Mouse (Mus musculus) hindbrain, embryonic 10.5 days (tissue): ENCODE measurements at regions not wholly inside any gene's neighbourhood (a gene's known extent, or its start where the extent isn't known, plus 50 kb on each side); places are given as distances from the start of the nearest gene placed in this dataset.

ENCODE experiments used
- DNase-seq: peaks from one replicate; pipeline ENCODE4 v3.0.0-alpha.2; 2017; ENCODE audit warnings: low spot score
- H3K27ac ChIP-seq: fragments of 300-500 bp; sonication (generic); 2 replicates; pipeline ENCODE4 v1.5.1; 2016; ENCODE audit warnings: mild to moderate bottlenecking, moderate library complexity
- H3K27me3 ChIP-seq: fragments of 300-500 bp; sonication (generic); 2 replicates; pipeline ENCODE4 v1.6.1; 2016; ENCODE audit warnings: mild to moderate bottlenecking; ENCODE audit not compliant: poor library complexity, insufficient read depth, severe bottlenecking
- H3K36me3 ChIP-seq: fragments of 300-500 bp; sonication (generic); 2 replicates; pipeline ENCODE4 v1.6.1; 2016; ENCODE audit warnings: mild to moderate bottlenecking, moderate library complexity
- H3K4me1 ChIP-seq: fragments of 300-500 bp; sonication (generic); replicated peaks from 2 replicates; pipeline ENCODE4 v1.6.1; 2016; ENCODE audit warnings: mild to moderate bottlenecking
- H3K4me3 ChIP-seq: fragments of 300-500 bp; sonication (generic); 2 replicates; pipeline ENCODE4 v1.5.1; 2016; ENCODE audit warnings: mild to moderate bottlenecking, moderate library complexity
- H3K9me3 ChIP-seq: fragments of 300-500 bp; sonication (generic); 2 replicates; pipeline ENCODE4 v1.6.1; 2016; ENCODE audit warnings: mild to moderate bottlenecking, moderate library complexity
- WGBS: fragments of 180-500 bp; shearing (Covaris S2); methylation state at CpG from one replicate; pipeline ENCODE4 v1.1.7; 2016; 5-methylcytosine and 5-hydroxymethylcytosine counted together

DNA sequence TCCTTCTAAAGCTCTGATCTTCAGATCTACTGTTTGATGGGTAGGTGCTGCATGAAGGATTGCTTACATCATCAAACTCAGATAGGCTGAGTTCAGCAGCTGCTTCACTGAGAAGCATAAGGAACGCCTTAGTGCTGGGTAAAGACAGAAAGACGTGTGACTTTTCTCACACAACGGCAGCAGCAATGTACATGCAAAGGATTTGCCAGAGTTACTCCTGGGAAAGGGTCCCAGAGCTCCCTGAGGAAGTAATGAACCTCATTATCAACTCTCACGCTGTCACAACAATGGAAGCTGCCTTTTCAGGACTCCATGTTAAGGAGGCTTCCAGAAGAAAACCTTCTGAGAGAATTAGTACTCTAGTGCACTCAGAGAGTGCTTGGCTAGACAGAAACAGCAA lies 97.4 kb upstream of the Magi3 start:
- no peak overlapping the region for H3K4me3 ChIP-seq
- no peak for DNase-seq
- no peak overlapping the region for H3K27ac ChIP-seq
- H3K27me3 ChIP-seq, result no peaks in the 10 kb centered on the region
- H3K4me1 ChIP-seq, result peaks cover 11% of the 10 kb centered on the region
- no peaks in the 10 kb centered on the region for H3K9me3 ChIP-seq
- WGBS, result 90% methylated on average over 4 of the region's 4 CpGs
- H3K36me3 ChIP-seq, result no peaks in the 10 kb centered on the region

DNA sequence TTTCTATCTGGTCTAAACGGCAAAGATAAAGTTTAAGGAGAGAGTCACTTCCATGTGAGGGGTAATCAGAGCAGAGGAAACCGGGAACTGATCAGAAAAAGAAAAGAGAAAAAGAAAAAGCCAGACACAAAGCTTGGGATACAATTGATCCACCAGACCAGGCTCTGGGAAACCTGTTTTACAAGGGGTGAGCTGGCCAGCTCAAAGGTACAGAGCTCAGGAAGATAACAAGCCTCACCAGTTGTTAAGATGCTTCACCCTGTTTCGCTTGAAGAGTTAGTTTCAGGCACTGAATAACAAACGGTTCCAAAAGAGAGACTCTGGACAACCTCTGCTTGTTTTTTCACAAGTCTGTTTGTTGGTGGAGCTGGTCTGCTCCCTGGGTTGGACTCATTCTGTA lies 92.9 kb upstream of the Magi3 start:
- no peaks in the 10 kb centered on the region for H3K9me3 ChIP-seq
- WGBS, result 81% methylated on average over 4 of the region's 4 CpGs
- H3K27me3 ChIP-seq, result no peaks in the 10 kb centered on the region
- H3K36me3 ChIP-seq, result no peaks in the 10 kb centered on the region
- no peak for DNase-seq
- H3K4me3 ChIP-seq, result no peak overlapping the region
- H3K27ac ChIP-seq, result no peak overlapping the region
- H3K4me1 ChIP-seq, result peaks cover 19% of the 10 kb centered on the region

DNA sequence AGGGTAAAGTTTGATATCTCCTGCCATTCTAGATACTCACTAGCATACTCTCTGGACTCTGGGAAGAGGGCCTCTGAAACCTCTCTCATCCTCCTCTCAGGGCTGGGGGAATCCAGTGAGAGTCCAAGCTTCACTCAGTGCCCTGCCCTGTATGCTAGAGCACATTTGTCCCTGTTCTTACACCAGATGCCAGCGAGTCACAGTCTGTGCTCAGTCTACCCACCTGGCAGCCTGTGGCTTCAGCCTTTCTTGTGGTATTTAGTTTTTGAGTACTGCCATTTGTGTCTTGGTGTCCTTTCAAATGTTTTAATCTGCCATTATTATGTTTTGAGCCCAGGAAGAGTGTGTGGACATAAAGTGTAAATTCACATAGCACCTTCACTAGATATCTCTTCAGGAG lies 86.8 kb upstream of the Magi3 start:
- no peak for DNase-seq

GRCm38 (mm10) chr3:104305904-104306563 lies 85.9 kb upstream of the Magi3 start:
- Histone ChIP-seq H3K9me3 (no peaks in the 10 kb centered on the region), H3K36me3 (no peaks in the 10 kb centered on the region), H3K27ac (0 out of 2 replicates have a peak overlapping the region, but pooled peaks have one; percentile 23), H3K4me1 (peaks cover 20% of the 10 kb centered on the region), H3K27me3 (no peaks in the 10 kb centered on the region), H3K4me3 (no peak overlapping the region)
- no peak for DNase-seq
- WGBS, result 37% methylated on average over 12 of the region's 12 CpGs

More for the DNA sequence above, 86.8 kb upstream of the Magi3 start:
- WGBS, result 86% methylated on average over 1 of the region's 1 CpGs
- H3K9me3 ChIP-seq, result no peaks in the 10 kb centered on the region
- peaks cover 24% of the 10 kb centered on the region for H3K4me1 ChIP-seq
- H3K27ac ChIP-seq, result no peak overlapping the region
- no peaks in the 10 kb centered on the region for H3K36me3 ChIP-seq
- H3K27me3 ChIP-seq, result no peaks in the 10 kb centered on the region
- no peak overlapping the region for H3K4me3 ChIP-seq

DNA sequence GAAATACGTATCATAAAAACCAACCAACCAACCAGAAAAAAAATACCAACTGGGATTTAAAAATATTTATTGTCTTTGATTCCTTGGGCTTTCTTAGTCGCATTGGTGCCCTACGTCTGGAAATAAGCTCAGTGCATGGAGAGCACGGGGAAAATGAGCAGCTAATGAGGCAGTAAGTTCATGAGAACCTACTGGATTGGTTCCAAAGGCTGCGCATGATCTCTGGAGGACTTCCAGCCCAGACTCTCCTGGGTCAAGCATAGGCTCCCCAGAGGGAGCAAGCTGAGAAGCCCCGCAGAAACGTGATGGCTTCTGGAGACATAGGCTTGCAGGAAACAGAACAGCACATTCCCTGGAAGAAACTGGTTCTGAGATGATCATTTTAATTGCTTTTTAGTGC lies 83.4 kb upstream of the Magi3 start:
- no peaks in the 10 kb centered on the region for H3K36me3 ChIP-seq
- DNase-seq, result no peak
- H3K4me1 ChIP-seq, result peaks cover 20% of the 10 kb centered on the region
- H3K9me3 ChIP-seq, result no peaks in the 10 kb centered on the region
- 84% methylated on average over 7 of the region's 7 CpGs for WGBS
- no peak overlapping the region for H3K4me3 ChIP-seq
- H3K27ac ChIP-seq, result no peak overlapping the region
- no peaks in the 10 kb centered on the region for H3K27me3 ChIP-seq

GRCm38 (mm10) chr3:104300201-104300600 lies 80.0 kb upstream of the Magi3 start:
- Histone ChIP-seq H3K9me3 (no peaks in the 10 kb centered on the region), H3K27me3 (no peaks in the 10 kb centered on the region), H3K36me3 (no peaks in the 10 kb centered on the region), H3K27ac (no peak overlapping the region), H3K4me3 (no peak overlapping the region), H3K4me1 (peaks cover 19% of the 10 kb centered on the region)
- no peak for DNase-seq
- WGBS, result 92% methylated on average over 5 of the region's 5 CpGs

- 0 out of 2 replicates have a peak overlapping the region, but pooled peaks have one; percentile 62 for H3K27ac ChIP-seq
- DNase-seq, result no peak
- WGBS, result 35% methylated on average over 4 of the region's 4 CpGs
- H3K4me3 ChIP-seq, result no peak overlapping the region
- no peaks in the 10 kb centered on the region for H3K27me3 ChIP-seq
- no peaks in the 10 kb centered on the region for H3K9me3 ChIP-seq
- H3K36me3 ChIP-seq, result no peaks in the 10 kb centered on the region
- H3K4me1 ChIP-seq, result peaks cover 26% of the 10 kb centered on the region
Measured at GRCm38 (mm10) chr3:104298878-104299277, 78.7 kb upstream of the Magi3 start.

GRCm38 (mm10) chr3:104298409-104298808 lies 78.2 kb upstream of the Magi3 start:
- no peak for DNase-seq
- WGBS, result 71% methylated on average over 2 of the region's 2 CpGs
- H3K27me3 ChIP-seq, result no peaks in the 10 kb centered on the region
- H3K4me3 ChIP-seq, result no peak overlapping the region
- H3K36me3 ChIP-seq, result no peaks in the 10 kb centered on the region
- H3K27ac ChIP-seq, result no peak overlapping the region
- peaks cover 26% of the 10 kb centered on the region for H3K4me1 ChIP-seq
- H3K9me3 ChIP-seq, result no peaks in the 10 kb centered on the region

GRCm38 (mm10) chr3:104297112-104297511 lies 76.9 kb upstream of the Magi3 start:
- Histone ChIP-seq H3K4me3 (no peak overlapping the region), H3K9me3 (no peaks in the 10 kb centered on the region), H3K4me1 (peaks cover 26% of the 10 kb centered on the region), H3K27me3 (no peaks in the 10 kb centered on the region), H3K27ac (no peak overlapping the region), H3K36me3 (no peaks in the 10 kb centered on the region)
- WGBS, result 73% methylated on average over 6 of the region's 6 CpGs
- no peak for DNase-seq

- H3K4me3 ChIP-seq, result no peak overlapping the region
- H3K27me3 ChIP-seq, result no peaks in the 10 kb centered on the region
- DNase-seq, result no peak
- 75% methylated on average over 9 of the region's 9 CpGs for WGBS
- no peaks in the 10 kb centered on the region for H3K9me3 ChIP-seq
- no peaks in the 10 kb centered on the region for H3K36me3 ChIP-seq
- H3K4me1 ChIP-seq, result peaks cover 26% of the 10 kb centered on the region
- no peak overlapping the region for H3K27ac ChIP-seq
Measured at GRCm38 (mm10) chr3:104295856-104296255, 75.7 kb upstream of the Magi3 start.

DNA sequence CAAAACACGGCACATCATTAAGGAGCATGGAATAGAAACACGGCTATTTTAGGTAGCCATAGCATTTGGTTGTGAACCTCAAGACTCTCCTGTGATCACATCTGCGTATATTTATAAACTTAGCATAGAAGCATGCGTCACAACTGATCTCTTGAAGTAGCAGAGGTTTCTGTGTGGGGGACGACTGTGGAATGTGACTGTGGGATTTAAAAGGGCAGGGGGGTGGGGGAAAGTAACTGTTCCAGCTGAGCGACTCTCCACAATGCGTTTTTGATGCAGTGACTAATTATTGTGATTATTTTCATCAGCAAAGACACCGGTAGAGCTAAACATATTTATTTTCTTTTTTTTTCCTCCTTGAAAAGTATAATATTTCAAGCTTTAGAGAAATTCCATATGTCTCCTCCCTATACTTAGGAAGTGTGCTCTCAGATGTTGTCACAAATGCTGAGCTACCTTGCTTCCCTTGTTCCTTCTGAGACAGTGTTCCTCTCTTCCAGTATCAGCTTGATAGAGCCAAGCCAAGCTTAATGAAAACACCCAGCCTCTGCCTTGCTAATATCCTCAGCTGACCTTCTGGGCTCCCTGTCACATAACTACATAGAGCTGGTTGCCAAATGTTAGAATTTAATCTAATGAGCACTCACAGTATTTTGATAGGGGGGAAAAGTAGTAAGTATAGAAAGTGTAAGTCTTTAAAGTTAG lies 75.0 kb upstream of the Magi3 start:
- H3K4me1 ChIP-seq, result peaks cover 26% of the 10 kb centered on the region
- 35% methylated on average over 8 of the region's 8 CpGs for WGBS
- H3K27ac ChIP-seq, result no peak overlapping the region
- H3K36me3 ChIP-seq, result no peaks in the 10 kb centered on the region
- H3K4me3 ChIP-seq, result no peak overlapping the region
- no peaks in the 10 kb centered on the region for H3K9me3 ChIP-seq
- no peaks in the 10 kb centered on the region for H3K27me3 ChIP-seq
- no peak for DNase-seq

GRCm38 (mm10) chr3:104293869-104294268 lies 73.7 kb upstream of the Magi3 start:
- WGBS, result 73% methylated on average over 3 of the region's 3 CpGs
- peaks cover 17% of the 10 kb centered on the region for H3K4me1 ChIP-seq
- H3K27me3 ChIP-seq, result no peaks in the 10 kb centered on the region
- DNase-seq, result no peak
- no peak overlapping the region for H3K4me3 ChIP-seq
- H3K27ac ChIP-seq, result no peak overlapping the region
- H3K9me3 ChIP-seq, result no peaks in the 10 kb centered on the region
- H3K36me3 ChIP-seq, result no peaks in the 10 kb centered on the region

DNA sequence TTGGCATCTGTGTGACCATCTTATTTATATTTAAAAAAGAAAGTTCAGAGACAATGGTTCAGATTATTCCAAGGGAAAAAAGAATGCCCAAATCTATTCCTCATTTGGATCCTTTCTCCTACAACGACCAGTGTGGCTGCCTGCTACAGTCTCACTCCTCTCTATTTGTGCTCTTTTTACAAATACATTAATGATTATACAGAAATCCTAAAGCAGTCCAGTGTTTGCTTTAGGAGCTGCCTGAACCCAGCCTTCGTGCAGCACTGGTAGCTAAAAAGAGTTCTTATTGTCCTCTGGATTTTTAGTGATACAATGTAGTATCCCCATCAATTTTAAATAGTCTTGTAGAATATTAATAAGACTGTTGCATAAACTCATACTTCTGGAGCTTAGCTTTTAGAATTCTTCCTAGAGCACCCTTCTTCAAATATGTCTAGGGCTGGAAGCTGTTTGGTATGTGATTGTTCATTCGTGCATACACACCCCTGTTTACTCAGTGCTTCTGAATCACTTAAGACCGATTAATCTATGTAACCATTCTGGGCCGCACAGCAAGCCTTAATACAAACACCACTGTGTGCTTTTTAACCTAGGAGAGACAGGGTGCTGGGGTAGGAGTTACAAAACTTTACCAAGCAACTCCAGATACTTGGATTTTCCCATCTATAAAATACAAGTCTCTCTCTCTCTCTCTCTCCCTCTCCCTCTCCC lies 69.0 kb upstream of the Magi3 start:
- H3K4me1 ChIP-seq, result no peaks in the 10 kb centered on the region
- H3K9me3 ChIP-seq, result no peaks in the 10 kb centered on the region
- H3K36me3 ChIP-seq, result no peaks in the 10 kb centered on the region
- no peak overlapping the region for H3K27ac ChIP-seq
- 75% methylated on average over 5 of the region's 5 CpGs for WGBS
- DNase-seq, result no peak
- no peaks in the 10 kb centered on the region for H3K27me3 ChIP-seq
- H3K4me3 ChIP-seq, result no peak overlapping the region
